Mouse (Mus musculus) myocyte (in vitro differentiated cells): ENCODE data around the gene Fundc2. TPM values are rescaled to one million over a fixed set of nuclear protein-coding genes. Genes with fewer than 3 reads are reported as not detected.

ENCODE experiments used
- H3K27me3 ChIP-seq: one replicate; pipeline ENCODE4 v1.6.1; 2011; ENCODE audit not compliant: control insufficient read depth, insufficient read depth, insufficient read length
- H3K36me3 ChIP-seq: one replicate; pipeline ENCODE4 v1.6.1; 2011; ENCODE audit not compliant: control insufficient read depth, insufficient read depth
- H3K4me2 ChIP-seq: one replicate; pipeline ENCODE4 v1.6.1; 2011; ENCODE audit warnings: low read depth, control low read depth
- H3K4me3 ChIP-seq: one replicate; pipeline ENCODE4 v1.5.1; 2011; ENCODE audit warnings: mild to moderate bottlenecking, control low read depth, moderate library complexity
- H3K79me2 ChIP-seq: one replicate; pipeline ENCODE4 v1.6.1; 2011; ENCODE audit not compliant: control insufficient read depth, insufficient read depth
- H3ac ChIP-seq: one replicate; pipeline ENCODE4 v1.6.1; 2011; ENCODE audit not compliant: control insufficient read depth, insufficient read length
- CEBPB ChIP-seq: IDR thresholded peaks from 2 replicates; pipeline ENCODE4 v1.6.1; 2011; ENCODE audit warnings: mild to moderate bottlenecking, moderate library complexity; ENCODE audit not compliant: poor library complexity, insufficient read depth, severe bottlenecking
- E2F4 ChIP-seq: IDR thresholded peaks from one replicate; pipeline ENCODE4 v1.6.1; 2011; ENCODE audit warnings: mild to moderate bottlenecking, control low read depth, moderate library complexity; ENCODE audit not compliant: insufficient read depth
- MAX ChIP-seq: IDR thresholded peaks from one replicate; pipeline ENCODE4 v1.6.1; 2011; ENCODE audit warnings: low read depth, mild to moderate bottlenecking, control low read depth
- MYOD1 ChIP-seq, 3 experiments: IDR thresholded peaks; one replicate each; pipeline ENCODE4 v1.6.1; 2011; ENCODE audit warnings: control low read depth in 2 of 3, low read depth in 2 of 3, mild to moderate bottlenecking in 2 of 3, moderate library complexity in 1 of 3; ENCODE audit not compliant: insufficient read length in 2 of 3, control insufficient read depth in 1 of 3
- MYOG ChIP-seq, 3 experiments: IDR thresholded peaks; one replicate each; pipeline ENCODE4 v1.6.1; 2011; ENCODE audit warnings: control low read depth in 2 of 3, low read depth in 2 of 3, mild to moderate bottlenecking in 2 of 3; ENCODE audit not compliant: insufficient read length in 2 of 3, control insufficient read depth in 1 of 3, insufficient read depth in 1 of 3
- POLR2A ChIP-seq: IDR thresholded peaks from one replicate; pipeline ENCODE4 v1.6.1; 2011; ENCODE audit warnings: low read depth, mild to moderate bottlenecking, control low read depth, moderate library complexity; ENCODE audit not compliant: insufficient read length
- POLR2AphosphoS2 ChIP-seq: IDR thresholded peaks from one replicate; pipeline ENCODE4 v1.6.1; 2011; ENCODE audit warnings: low read depth, control low read depth; ENCODE audit not compliant: insufficient read length
- REST ChIP-seq: IDR thresholded peaks from one replicate; pipeline ENCODE4 v1.6.1; 2011; ENCODE audit warnings: mild to moderate bottlenecking, control low read depth, moderate library complexity; ENCODE audit not compliant: insufficient read depth, insufficient read length
- SRF ChIP-seq: IDR thresholded peaks from one replicate; pipeline ENCODE4 v1.6.1; 2011; ENCODE audit warnings: low read depth; ENCODE audit not compliant: control insufficient read depth, insufficient read length
- TCF12 ChIP-seq: IDR thresholded peaks from one replicate; pipeline ENCODE4 v1.6.1; 2011; ENCODE audit warnings: mild to moderate bottlenecking, control low read depth; ENCODE audit not compliant: poor library complexity, insufficient read depth, severe bottlenecking
- TCF3 ChIP-seq: IDR thresholded peaks from one replicate; pipeline ENCODE4 v1.6.1; 2011; ENCODE audit warnings: low read depth, control low read depth; ENCODE audit not compliant: insufficient read length
- USF1 ChIP-seq: IDR thresholded peaks from one replicate; pipeline ENCODE4 v1.6.1; 2011; ENCODE audit warnings: low read depth, mild to moderate bottlenecking, control low read depth, moderate library complexity
- polyA plus RNA-seq: library from polyadenylated mRNA; unstranded; fragments of >200 nt; fragmentation: generic; extraction: Trizol; gene quantifications from one replicate; pipeline ENCODE4 v1.2.1, GENCODE M21; 2012; ENCODE audit warnings: missing spikeins

The Fundc2 gene
- polyA plus RNA-seq = 36.3 TPM

DNA sequence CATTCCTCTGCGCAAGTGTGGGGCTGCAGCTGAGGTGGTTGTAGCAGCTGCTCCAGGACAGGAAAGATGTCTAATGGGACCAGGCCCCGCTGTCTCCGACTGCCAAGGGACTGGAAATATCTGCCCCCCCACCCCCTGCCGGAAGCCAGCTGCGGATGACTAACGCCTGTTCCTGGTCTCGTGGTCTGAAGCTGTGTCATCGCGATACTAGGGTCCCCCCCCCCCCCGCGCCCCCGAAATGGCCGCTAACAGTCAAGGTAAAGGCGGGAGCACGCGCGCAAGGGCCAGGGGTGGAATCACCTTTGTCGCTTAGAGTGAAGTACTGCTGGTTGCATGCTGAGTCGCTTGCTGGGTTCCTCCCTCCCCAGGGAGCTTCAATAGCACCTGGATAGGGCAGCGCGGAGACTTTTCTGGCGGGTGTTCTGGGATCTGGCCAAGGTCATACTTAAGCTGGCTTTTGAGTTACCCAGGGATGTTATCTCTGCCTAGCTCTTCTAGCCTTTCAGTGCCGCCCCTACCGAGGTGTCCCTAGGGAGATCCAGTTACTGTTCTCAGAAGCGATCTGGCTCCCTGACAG lies at the start of gene Fundc2, which contains the start of gene F8:
Gene Fundc2 (plus strand): TSS at position 205 of the 577 bp plus-strand sequence.
Gene F8 (minus strand): TSS at position 421 of the 577 bp plus-strand sequence.
- Histone ChIP-seq H3K27me3 (no peaks in the 10 kb centered on the region), H3K4me3 (peak within 1 kb of the TSS; percentile 59), H3ac (no peak within 1 kb of the TSS), H3K4me2 (peak within 1 kb of the TSS; percentile 86), H3K79me2 (peaks cover 31% of the 10 kb centered on the region), H3K36me3 (no peaks in the 10 kb centered on the region)
- TF ChIP-seq USF1 (no peak), TCF12 (no peak), SRF (no peak), TCF3 (no peak), REST (no peak), POLR2A (peak; percentile 79), MAX (no peak), POLR2AphosphoS2 (peak; percentile 55), E2F4 (no peak), CEBPB (no peak), MYOD1 (IDR thresholded peaks at IDR 0.05; ENCODE audit: control insufficient read depth in 1 of 3, insufficient read length in 2 of 3, low read depth in 2 of 3) (peak; percentile 2 to 79 (median 48)), MYOG (IDR thresholded peaks at IDR 0.05; ENCODE audit: control insufficient read depth in 1 of 3, insufficient read depth in 1 of 3, insufficient read length in 2 of 3, low read depth in 2 of 3) (peak in 2 of 3 experiments; percentile 40 to 81)

- Histone ChIP-seq H3ac (no peak overlapping the region), H3K4me3 (no peak overlapping the region), H3K36me3 (no peaks in the 10 kb centered on the region), H3K27me3 (no peaks in the 10 kb centered on the region), H3K79me2 (no peaks in the 10 kb centered on the region), H3K4me2 (no peak overlapping the region)
- TF ChIP-seq MYOD1 (IDR thresholded peaks at IDR 0.05; ENCODE audit: control insufficient read depth in 1 of 3, insufficient read length in 2 of 3, low read depth in 2 of 3) = no peak
- no peak for TF ChIP-seq MYOG (IDR thresholded peaks at IDR 0.05; ENCODE audit: control insufficient read depth in 1 of 3, insufficient read depth in 1 of 3, insufficient read length in 2 of 3, low read depth in 2 of 3)
Measured at GRCm38 (mm10) chrX:75370197-75370596, 12.0 kb upstream of the Fundc2 start.

GRCm38 (mm10) chrX:75372666-75373425 lies 9.4 kb upstream of the Fundc2 start:
- Histone ChIP-seq H3K27me3 (no peaks in the 10 kb centered on the region), H3K36me3 (no peaks in the 10 kb centered on the region), H3K4me2 (no peak overlapping the region), H3ac (no peak overlapping the region), H3K79me2 (no peaks in the 10 kb centered on the region), H3K4me3 (no peak overlapping the region)
- TF ChIP-seq REST = no peak
- no peak for TF ChIP-seq E2F4
- no peak for TF ChIP-seq SRF
- TF ChIP-seq USF1 = no peak

DNA sequence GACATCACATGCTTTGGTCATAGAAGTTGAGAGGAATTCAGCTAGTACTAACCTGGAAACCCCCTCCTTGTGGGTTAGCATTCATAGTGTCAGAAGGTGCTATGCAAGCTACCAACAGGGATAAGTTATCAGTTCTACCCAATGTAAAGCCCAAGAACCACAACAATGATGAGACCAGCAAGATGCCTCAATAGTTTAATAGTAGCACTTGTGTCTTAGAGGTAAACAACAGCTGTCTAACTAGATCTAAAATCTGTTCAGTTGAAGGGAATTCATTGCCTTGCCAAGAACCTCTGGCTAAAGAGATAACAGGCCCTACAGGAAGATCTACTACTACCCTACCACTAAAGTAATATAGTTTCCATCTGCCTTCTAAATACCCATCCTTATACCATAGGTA lies 5.4 kb upstream of the Fundc2 start:
- Histone ChIP-seq H3K4me2 (no peak overlapping the region), H3K36me3 (no peaks in the 10 kb centered on the region), H3ac (no peak overlapping the region), H3K4me3 (no peak overlapping the region), H3K27me3 (no peaks in the 10 kb centered on the region), H3K79me2 (no peaks in the 10 kb centered on the region)
- TF ChIP-seq MAX (no peak), MYOD1 (IDR thresholded peaks at IDR 0.05; ENCODE audit: control insufficient read depth in 1 of 3, insufficient read length in 2 of 3, low read depth in 2 of 3) (no peak), POLR2AphosphoS2 (no peak), MYOG (IDR thresholded peaks at IDR 0.05; ENCODE audit: control insufficient read depth in 1 of 3, insufficient read depth in 1 of 3, insufficient read length in 2 of 3, low read depth in 2 of 3) (no peak)

- TF ChIP-seq TCF3 (no peak), TCF12 (no peak), MYOD1 (IDR thresholded peaks at IDR 0.05; ENCODE audit: control insufficient read depth in 1 of 3, insufficient read length in 2 of 3, low read depth in 2 of 3) (no peak), USF1 (no peak), SRF (no peak), MYOG (IDR thresholded peaks at IDR 0.05; ENCODE audit: control insufficient read depth in 1 of 3, insufficient read depth in 1 of 3, insufficient read length in 2 of 3, low read depth in 2 of 3) (no peak), MAX (no peak), POLR2AphosphoS2 (no peak), REST (no peak)
- H3K4me2 ChIP-seq = peak overlapping the region; percentile 86
- H3K4me3 ChIP-seq = no peak overlapping the region
- no peaks in the 10 kb centered on the region for H3K27me3 ChIP-seq
- no peaks in the 10 kb centered on the region for H3K36me3 ChIP-seq
- no peak overlapping the region for H3ac ChIP-seq
- peaks cover 31% of the 10 kb centered on the region for H3K79me2 ChIP-seq
Measured at GRCm38 (mm10) chrX:75381176-75381575, 1.0 kb upstream of the Fundc2 start.
